Mouse (Mus musculus) hindbrain, embryonic 11.5 days (tissue): ENCODE measurements around the gene Irak2. TPM values are rescaled to one million over a fixed set of nuclear protein-coding genes. Genes with fewer than 3 reads are reported as not detected.

Experiments used
- ATAC-seq: fragments of 200-750 bp; cut with Nextera tagmentation; 2 replicates; pipeline ENCODE4 v1.8.0; 2017; ENCODE audit warnings: mild to moderate bottlenecking, moderate TSS enrichment, moderate library complexity; ENCODE audit not compliant: low FRiP score
- DNase-seq: peaks from one replicate; pipeline ENCODE4 v3.0.0-alpha.2; 2015; ENCODE audit warnings: low spot score
- H3K27ac ChIP-seq: fragments of 300-500 bp; sonication (generic); 2 replicates; pipeline ENCODE4 v1.5.1; 2014; ENCODE audit warnings: mild to moderate bottlenecking, low read depth, low read length
- H3K27me3 ChIP-seq: fragments of 300-500 bp; sonication (generic); 2 replicates; pipeline ENCODE4 v1.6.1; 2014; ENCODE audit warnings: mild to moderate bottlenecking, low read length, moderate library complexity, mixed read lengths; ENCODE audit not compliant: control insufficient read depth, insufficient read depth
- H3K36me3 ChIP-seq: fragments of 300-500 bp; sonication (generic); 2 replicates; pipeline ENCODE4 v1.6.1; 2014; ENCODE audit warnings: mild to moderate bottlenecking, low read length, moderate library complexity, mixed read lengths; ENCODE audit not compliant: control insufficient read depth, insufficient read depth
- H3K4me1 ChIP-seq: fragments of 300-500 bp; sonication (generic); replicated peaks from 2 replicates; pipeline ENCODE4 v1.6.1; 2014; ENCODE audit warnings: low read length, mixed read lengths; ENCODE audit not compliant: control insufficient read depth, insufficient read depth
- H3K4me2 ChIP-seq: fragments of 300-500 bp; sonication (generic); replicated peaks from 2 replicates; pipeline ENCODE4 v1.6.1; 2014; ENCODE audit warnings: mild to moderate bottlenecking, low read depth, low read length
- H3K4me3 ChIP-seq: fragments of 300-500 bp; sonication (generic); 2 replicates; pipeline ENCODE4 v1.5.1; 2014; ENCODE audit warnings: low read depth, low read length
- H3K9ac ChIP-seq: fragments of 300-500 bp; sonication (generic); 2 replicates; pipeline ENCODE4 v1.6.1; 2014; ENCODE audit warnings: low read depth, low read length
- H3K9me3 ChIP-seq: fragments of 300-500 bp; sonication (generic); 2 replicates; pipeline ENCODE4 v1.6.1; 2016; ENCODE audit warnings: low read length; ENCODE audit not compliant: control insufficient read depth
- WGBS: fragments of 180-500 bp; shearing (Covaris S2); extraction: QIAGEN DNeasy Blood & Tissue Kit; methylation state at CpG from one replicate; pipeline ENCODE4 v1.1.7; 2014; 5-methylcytosine and 5-hydroxymethylcytosine counted together
- polyA plus RNA-seq: library from polyadenylated mRNA; unstranded; fragments of >200 nt; fragmentation: Nextera tagmentation; extraction: Ambion mirVana; gene quantifications from 2 replicates; pipeline ENCODE4 v1.2.1, GENCODE M21; 2014

Irak2 gene
- polyA plus RNA-seq, 1 experiment from 2014 or later, result 1.6 TPM

- WGBS, result 84% methylated on average over 9 of the region's 9 CpGs
- no peak overlapping the region for H3K4me3 ChIP-seq
- no peak overlapping the region for H3K9ac ChIP-seq
- ATAC-seq (no peak), DNase-seq (no peak)
- H3K27ac ChIP-seq, result no peak overlapping the region
- H3K36me3 ChIP-seq, result no peaks in the 10 kb centered on the region
- H3K9me3 ChIP-seq, result no peaks in the 10 kb centered on the region
- no peaks in the 10 kb centered on the region for H3K27me3 ChIP-seq
- H3K4me1 ChIP-seq, result no peaks in the 10 kb centered on the region
- no peak overlapping the region for H3K4me2 ChIP-seq
Measured at GRCm38 (mm10) chr6:113679993-113680566, 41.8 kb downstream of the Irak2 start.

GRCm38 (mm10) chr6:113681271-113681670 is 43.0 kb downstream of the Irak2 start:
- H3K4me2 ChIP-seq, result no peak overlapping the region
- H3K36me3 ChIP-seq, result no peaks in the 10 kb centered on the region
- no peaks in the 10 kb centered on the region for H3K9me3 ChIP-seq
- no peaks in the 10 kb centered on the region for H3K27me3 ChIP-seq
- WGBS, result 24% methylated on average over 4 of the region's 4 CpGs
- no peak overlapping the region for H3K9ac ChIP-seq
- H3K27ac ChIP-seq, result no peak overlapping the region
- no peaks in the 10 kb centered on the region for H3K4me1 ChIP-seq
- ATAC-seq (no peak), DNase-seq (peak; percentile 86)
- no peak overlapping the region for H3K4me3 ChIP-seq

GRCm38 (mm10) chr6:113683081-113683825 is 45.0 kb downstream of the Irak2 start:
- Histone ChIP-seq H3K9ac (no peak overlapping the region), H3K4me1 (no peaks in the 10 kb centered on the region), H3K4me3 (no peak overlapping the region), H3K27ac (no peak overlapping the region), H3K9me3 (no peaks in the 10 kb centered on the region), H3K36me3 (no peaks in the 10 kb centered on the region), H3K27me3 (no peaks in the 10 kb centered on the region), H3K4me2 (no peak overlapping the region)
- WGBS, result 85% methylated on average over 9 of the region's 10 CpGs
- ATAC-seq, result no peak
- no peak for DNase-seq

- Histone ChIP-seq H3K36me3 (no peaks in the 10 kb centered on the region), H3K27me3 (no peaks in the 10 kb centered on the region), H3K4me2 (no peak overlapping the region), H3K4me1 (peaks cover 7% of the 10 kb centered on the region), H3K4me3 (no peak overlapping the region), H3K9me3 (no peaks in the 10 kb centered on the region), H3K27ac (no peak overlapping the region), H3K9ac (no peak overlapping the region)
- DNase-seq, result no peak
- WGBS, result 43% methylated on average over 8 of the region's 8 CpGs
- ATAC-seq, result no peak
Measured at GRCm38 (mm10) chr6:113686551-113687125, 48.4 kb downstream of the Irak2 start.

GRCm38 (mm10) chr6:113690008-113690399 is 51.7 kb downstream of the Irak2 start:
- no peak overlapping the region for H3K9ac ChIP-seq
- H3K4me3 ChIP-seq, result no peak overlapping the region
- H3K36me3 ChIP-seq, result no peaks in the 10 kb centered on the region
- ATAC-seq (peak; percentile 69), DNase-seq (peak; percentile 35)
- H3K9me3 ChIP-seq, result no peaks in the 10 kb centered on the region
- WGBS, result 19% methylated on average over 7 of the region's 7 CpGs
- H3K27ac ChIP-seq, result peak overlapping the region; percentile 5
- H3K4me2 ChIP-seq, result no peak overlapping the region
- H3K4me1 ChIP-seq, result peaks cover 7% of the 10 kb centered on the region
- no peaks in the 10 kb centered on the region for H3K27me3 ChIP-seq

- ATAC-seq (peak; percentile 80), DNase-seq (peak; percentile 63)
- Histone ChIP-seq H3K4me2 (peak overlapping the region; percentile 12; the same call in 1 of the 2 replicates), H3K36me3 (no peaks in the 10 kb centered on the region), H3K4me3 (no peak overlapping the region), H3K27ac (peak overlapping the region; percentile 70), H3K4me1 (peaks cover 7% of the 10 kb centered on the region), H3K27me3 (no peaks in the 10 kb centered on the region), H3K9ac (no peak overlapping the region), H3K9me3 (no peaks in the 10 kb centered on the region)
- WGBS, result 13% methylated on average over 14 of the region's 14 CpGs
Measured at GRCm38 (mm10) chr6:113690400-113691083, 52.3 kb downstream of the Irak2 start.

- no peak for ATAC-seq
- Histone ChIP-seq H3K36me3 (no peaks in the 10 kb centered on the region), H3K4me2 (peak overlapping the region; percentile 12; the same call in 1 of the 2 replicates), H3K9ac (no peak overlapping the region), H3K9me3 (no peaks in the 10 kb centered on the region), H3K27ac (peak overlapping the region; percentile 70; the same call in 1 of the 2 replicates), H3K27me3 (no peaks in the 10 kb centered on the region), H3K4me1 (peaks cover 7% of the 10 kb centered on the region), H3K4me3 (no peak overlapping the region)
- WGBS, result 90% methylated on average over 4 of the region's 4 CpGs
- no peak for DNase-seq
Measured at GRCm38 (mm10) chr6:113691084-113691462, 52.8 kb downstream of the Irak2 start.

- no peak overlapping the region for H3K4me2 ChIP-seq
- H3K27me3 ChIP-seq, result no peaks in the 10 kb centered on the region
- DNase-seq (no peak), ATAC-seq (no peak)
- H3K27ac ChIP-seq, result no peak overlapping the region
- H3K4me1 ChIP-seq, result peaks cover 8% of the 10 kb centered on the region
- H3K9ac ChIP-seq, result no peak overlapping the region
- no peaks in the 10 kb centered on the region for H3K36me3 ChIP-seq
- no peaks in the 10 kb centered on the region for H3K9me3 ChIP-seq
- 81% methylated on average over 5 of the region's 5 CpGs for WGBS
- H3K4me3 ChIP-seq, result no peak overlapping the region
Measured at GRCm38 (mm10) chr6:113692661-113693133, 54.4 kb downstream of the Irak2 start.
